Mouse (Mus musculus): ENCODE measurements around the gene Sf3b4. TPM values are rescaled to one million over a fixed set of nuclear protein-coding genes. Genes with fewer than 3 reads are reported as not detected.
"Not testable (repeated sequence)": the region's sequence is repeated elsewhere in the genome, so short reads cannot be mapped to it uniquely, and the experiment has no call there.

The Sf3b4 gene
- polyA plus RNA-seq, 1 experiment from 2014 or later = 73.7 TPM

DNA sequence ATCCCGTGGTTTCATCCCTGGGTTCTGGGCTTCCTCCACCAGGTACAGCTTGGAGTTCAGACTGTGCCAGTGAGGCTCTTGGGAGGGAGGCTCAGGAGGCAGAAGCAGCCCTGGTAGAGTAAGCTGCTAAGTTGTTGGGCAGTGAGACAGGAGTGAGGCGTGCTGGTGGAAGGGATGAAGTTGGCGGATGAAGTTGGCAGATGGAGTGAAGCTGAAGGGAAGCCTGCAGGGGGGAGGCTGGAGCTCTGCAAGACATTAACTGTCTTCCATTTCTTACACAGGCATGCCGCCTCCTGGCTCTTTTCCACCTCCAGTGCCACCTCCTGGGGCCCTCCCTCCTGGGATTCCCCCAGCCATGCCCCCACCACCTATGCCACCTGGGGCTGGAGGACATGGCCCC, 1.9 kb downstream of the Sf3b4 start:
- peaks cover 47% of the 10 kb centered on the region for H3K4me1 ChIP-seq (replicated peaks)
- not testable (repeated sequence) for ATAC-seq (ENCODE audit: insufficient read depth); H3K27me3 ChIP-seq; H3K27ac ChIP-seq (replicated peaks); H3K9me3 ChIP-seq (replicated peaks); H3K9ac ChIP-seq
- peak overlapping the region; percentile 90; the same call in 1 of the 2 replicates for H3K4me2 ChIP-seq
- peak overlapping the region; percentile 17 for H3K4me3 ChIP-seq (replicated peaks)
- WGBS (ENCODE audit: insufficient replicate concordance) = 85% methylated on average over 4 of the region's 4 CpGs
- H3K36me3 ChIP-seq (replicated peaks) = peaks cover 56% of the 10 kb centered on the region

DNA sequence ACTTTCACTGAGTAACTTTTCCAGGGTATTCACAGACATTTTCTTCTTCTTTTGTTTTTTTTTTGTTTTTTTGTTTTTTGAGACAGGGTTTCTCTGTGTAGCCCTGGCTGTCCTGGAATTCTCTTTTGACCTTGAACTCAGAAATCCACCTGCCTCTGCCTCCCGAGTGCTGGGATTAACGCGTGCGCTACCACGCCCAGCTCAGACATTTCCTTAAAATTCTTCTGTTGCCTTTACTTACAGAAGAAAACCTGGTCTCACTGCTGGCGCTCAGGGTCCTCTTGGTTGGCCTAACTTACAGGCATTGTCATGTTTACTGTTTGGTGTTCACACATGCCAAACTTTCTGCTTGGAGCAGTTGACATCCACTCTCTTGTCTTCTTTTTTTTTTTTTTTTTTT, 3.1 kb downstream of the Sf3b4 start:
- 85% methylated on average over 6 of the region's 6 CpGs for WGBS (ENCODE audit: insufficient replicate concordance)
- H3K27me3 ChIP-seq = no peaks in the 10 kb centered on the region
- no peak overlapping the region for H3K9ac ChIP-seq
- H3K4me3 ChIP-seq (replicated peaks) = no peak overlapping the region
- ATAC-seq (ENCODE audit: insufficient read depth) = no peak
- peaks cover 43% of the 10 kb centered on the region for H3K4me1 ChIP-seq (replicated peaks)
- no peak overlapping the region for H3K4me2 ChIP-seq
- no peaks in the 10 kb centered on the region for H3K9me3 ChIP-seq (replicated peaks)
- peaks cover 52% of the 10 kb centered on the region for H3K36me3 ChIP-seq (replicated peaks)
- no peak overlapping the region for H3K27ac ChIP-seq (replicated peaks)

DNA sequence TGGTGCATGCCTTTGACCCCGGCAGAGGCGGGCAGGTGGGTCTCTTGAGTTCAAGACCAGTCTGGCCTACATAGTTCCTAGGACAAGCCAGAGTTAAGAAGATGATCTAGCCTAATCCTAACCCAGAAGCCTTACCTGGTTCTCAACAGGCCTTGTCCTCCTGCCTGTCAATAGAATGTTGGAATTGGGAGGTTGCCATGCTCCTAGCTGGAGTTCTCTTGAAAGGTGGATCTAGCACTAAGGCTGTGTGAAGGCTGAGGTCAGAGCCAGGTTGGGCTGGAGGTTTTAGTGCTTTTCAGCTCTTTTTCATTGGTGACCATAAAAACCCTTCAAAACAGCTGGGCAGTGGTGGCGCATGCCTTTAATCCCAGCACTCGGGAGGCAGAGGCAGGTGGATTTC, 6.3 kb downstream of the Sf3b4 start:
- 78% methylated on average over 4 of the region's 4 CpGs for WGBS (ENCODE audit: insufficient replicate concordance)
- no peak overlapping the region for H3K27ac ChIP-seq (replicated peaks)
- no peak overlapping the region for H3K4me3 ChIP-seq (replicated peaks)
- peaks cover 29% of the 10 kb centered on the region for H3K27me3 ChIP-seq
- H3K4me1 ChIP-seq (replicated peaks) = peaks cover 33% of the 10 kb centered on the region
- H3K36me3 ChIP-seq (replicated peaks) = peaks cover 49% of the 10 kb centered on the region
- no peak overlapping the region for H3K9ac ChIP-seq
- no peak overlapping the region for H3K4me2 ChIP-seq
- no peak for ATAC-seq (ENCODE audit: insufficient read depth)
- no peaks in the 10 kb centered on the region for H3K9me3 ChIP-seq (replicated peaks)

DNA sequence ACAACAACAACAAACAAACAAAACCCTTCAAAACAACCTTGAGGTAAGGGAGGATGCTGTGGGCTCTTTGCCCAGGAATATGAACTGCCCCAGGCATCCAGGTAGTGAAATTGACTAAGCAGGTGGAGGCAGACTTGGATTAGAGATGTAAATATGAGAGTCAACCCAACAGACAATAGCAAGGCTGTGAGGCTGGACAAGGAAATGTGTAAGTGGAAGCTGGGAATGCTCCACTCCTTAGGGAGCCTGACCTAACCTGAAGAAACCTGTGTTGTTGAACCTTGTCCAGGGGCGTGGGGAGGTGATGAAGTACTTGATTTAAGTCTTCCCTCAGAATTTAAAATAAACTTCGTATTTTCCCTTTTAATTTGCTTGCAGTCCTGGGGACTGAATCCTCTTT, 6.8 kb downstream of the Sf3b4 start:
- Histone ChIP-seq H3K27ac (replicated peaks) (no peak overlapping the region), H3K4me1 (replicated peaks) (peaks cover 29% of the 10 kb centered on the region), H3K27me3 (peaks cover 34% of the 10 kb centered on the region), H3K4me2 (no peak overlapping the region), H3K9me3 (replicated peaks) (no peaks in the 10 kb centered on the region), H3K36me3 (replicated peaks) (peaks cover 48% of the 10 kb centered on the region), H3K4me3 (replicated peaks) (no peak overlapping the region), H3K9ac (no peak overlapping the region)
- ATAC-seq (ENCODE audit: insufficient read depth) = no peak
- WGBS (ENCODE audit: insufficient replicate concordance) = 67% methylated on average over 2 of the region's 2 CpGs

DNA sequence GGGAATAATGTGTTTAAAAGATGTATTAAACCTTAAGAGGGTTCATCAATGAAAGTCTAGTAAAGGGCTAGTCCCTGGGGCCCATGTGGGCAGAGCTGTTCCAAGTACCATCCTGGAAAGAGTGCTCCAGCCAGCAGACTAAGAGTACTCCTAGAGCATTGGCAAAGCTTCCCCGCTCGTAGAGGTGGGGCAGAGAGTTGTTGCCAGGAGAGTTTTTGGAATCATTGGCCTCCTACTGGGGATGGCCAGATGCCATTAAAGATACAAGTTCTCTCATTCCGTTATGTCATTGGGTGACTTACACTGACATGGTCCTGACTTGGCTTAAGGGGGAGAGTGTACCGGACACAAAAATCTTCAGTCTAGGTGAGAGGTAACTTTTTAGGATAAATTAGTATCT, 7.4 kb downstream of the Sf3b4 start:
- H3K4me2 ChIP-seq = no peak overlapping the region
- WGBS (ENCODE audit: insufficient replicate concordance) = 74% methylated on average over 4 of the region's 4 CpGs
- H3K27ac ChIP-seq (replicated peaks) = no peak overlapping the region
- peaks cover 40% of the 10 kb centered on the region for H3K27me3 ChIP-seq
- H3K4me3 ChIP-seq (replicated peaks) = no peak overlapping the region
- peaks cover 41% of the 10 kb centered on the region for H3K36me3 ChIP-seq (replicated peaks)
- ATAC-seq (ENCODE audit: insufficient read depth) = no peak
- peaks cover 22% of the 10 kb centered on the region for H3K4me1 ChIP-seq (replicated peaks)
- no peaks in the 10 kb centered on the region for H3K9me3 ChIP-seq (replicated peaks)
- H3K9ac ChIP-seq = no peak overlapping the region

DNA sequence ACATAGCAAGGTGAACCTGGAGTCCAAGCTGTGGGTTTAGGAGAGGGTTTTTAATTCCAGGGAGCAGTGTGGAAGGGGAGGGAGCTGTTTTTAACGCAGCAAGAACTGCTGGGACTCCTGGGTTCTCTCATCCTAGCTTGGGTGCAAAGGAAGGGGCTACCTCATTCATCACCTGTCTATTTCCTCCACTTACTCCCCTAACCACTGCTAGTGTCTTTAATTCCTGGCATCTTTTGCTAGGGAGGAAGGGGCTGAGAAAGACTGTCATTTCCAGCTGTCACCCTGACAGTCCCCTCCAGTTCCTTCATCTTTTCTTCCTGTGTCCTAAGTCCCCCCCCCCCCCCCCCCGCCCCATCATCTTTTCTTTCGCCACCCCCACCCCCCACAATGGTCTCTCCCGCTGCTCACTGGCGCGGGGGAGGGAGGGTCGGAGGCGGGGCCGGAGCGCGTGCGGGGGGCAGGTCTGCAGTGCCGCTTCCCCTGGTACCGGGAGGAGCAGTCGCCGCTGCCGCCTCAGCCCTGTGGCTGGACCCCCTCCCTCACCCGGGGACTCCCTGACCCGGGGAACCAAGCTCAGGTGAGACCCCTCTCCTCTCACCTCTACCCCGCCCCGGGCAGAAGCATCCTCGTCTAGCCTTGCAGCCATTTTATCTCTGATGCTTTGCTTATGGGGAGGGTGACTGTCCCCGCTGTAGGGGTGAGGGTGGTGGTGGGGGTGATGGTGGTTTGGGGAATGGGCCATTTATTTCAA, 8.8 kb downstream of the Sf3b4 start, which contains the start of gene Sv2a:
Sv2a (plus strand) TSS at position 425 of the 751 bp plus-strand sequence.
- Histone ChIP-seq H3K36me3 (replicated peaks) (peaks cover 28% of the 10 kb centered on the region), H3K4me1 (replicated peaks) (peaks cover 14% of the 10 kb centered on the region), H3K27me3 (peaks cover 46% of the 10 kb centered on the region), H3K9ac (no peak within 1 kb of the TSS), H3K27ac (replicated peaks) (no peak within 1 kb of the TSS), H3K4me3 (replicated peaks) (peak within 1 kb of the TSS; percentile 45), H3K4me2 (peak within 1 kb of the TSS; percentile 67), H3K9me3 (replicated peaks) (no peaks in the 10 kb centered on the region)
- ATAC-seq (ENCODE audit: insufficient read depth) = no peak
- 1% methylated on average over 22 of the region's 23 CpGs for WGBS (ENCODE audit: insufficient replicate concordance)

DNA sequence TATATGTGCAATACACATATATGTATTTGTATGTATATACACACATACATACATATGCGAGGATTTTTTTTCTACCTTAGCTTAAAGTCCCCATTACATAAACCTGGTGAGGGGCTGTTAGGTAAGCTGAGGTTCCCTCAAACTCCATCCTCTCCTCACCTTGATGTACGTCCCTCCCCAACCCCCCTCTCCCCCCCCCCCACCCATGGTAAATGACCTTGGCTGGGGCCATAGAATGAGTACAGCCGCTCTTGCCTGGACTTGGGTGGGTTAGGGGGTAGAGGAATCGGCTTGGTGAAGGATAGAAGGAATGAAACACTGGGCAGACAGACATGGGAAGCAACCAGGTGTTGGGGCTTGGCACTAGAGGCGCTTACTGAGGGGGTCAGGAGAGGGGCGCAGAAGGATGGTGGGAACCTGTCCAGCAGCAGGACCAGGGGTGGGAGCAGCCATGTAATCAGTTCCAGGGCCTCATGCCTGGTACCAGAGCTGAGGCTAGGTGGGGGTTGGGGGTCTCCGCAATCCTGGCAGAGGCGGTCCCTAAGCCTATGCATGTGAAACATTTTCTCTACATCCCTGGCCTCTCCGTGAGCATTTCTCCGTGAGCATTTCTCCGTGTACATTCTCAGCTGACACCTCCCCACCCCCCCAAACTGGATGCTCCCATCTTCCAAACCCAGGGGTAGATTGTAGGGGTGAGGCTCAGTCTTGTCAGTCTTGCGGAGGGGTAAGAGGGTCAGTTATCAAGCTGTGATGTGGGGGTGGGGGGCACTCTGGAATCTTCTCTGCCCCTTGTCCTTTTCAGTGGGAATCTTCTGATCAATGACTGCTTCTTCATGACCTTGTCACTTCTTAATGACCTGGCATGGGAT, 9.6 kb downstream of the Sf3b4 start:
- H3K27ac ChIP-seq (replicated peaks) = no peak overlapping the region
- H3K9me3 ChIP-seq (replicated peaks) = no peaks in the 10 kb centered on the region
- no peak overlapping the region for H3K9ac ChIP-seq
- peaks cover 12% of the 10 kb centered on the region for H3K4me1 ChIP-seq (replicated peaks)
- no peak for ATAC-seq (ENCODE audit: insufficient read depth)
- H3K27me3 ChIP-seq = peaks cover 48% of the 10 kb centered on the region
- H3K4me2 ChIP-seq = peak overlapping the region; percentile 67
- H3K36me3 ChIP-seq (replicated peaks) = peaks cover 19% of the 10 kb centered on the region
- WGBS (ENCODE audit: insufficient replicate concordance) = 44% methylated on average over 12 of the region's 12 CpGs
- H3K4me3 ChIP-seq (replicated peaks) = no peak overlapping the region

DNA sequence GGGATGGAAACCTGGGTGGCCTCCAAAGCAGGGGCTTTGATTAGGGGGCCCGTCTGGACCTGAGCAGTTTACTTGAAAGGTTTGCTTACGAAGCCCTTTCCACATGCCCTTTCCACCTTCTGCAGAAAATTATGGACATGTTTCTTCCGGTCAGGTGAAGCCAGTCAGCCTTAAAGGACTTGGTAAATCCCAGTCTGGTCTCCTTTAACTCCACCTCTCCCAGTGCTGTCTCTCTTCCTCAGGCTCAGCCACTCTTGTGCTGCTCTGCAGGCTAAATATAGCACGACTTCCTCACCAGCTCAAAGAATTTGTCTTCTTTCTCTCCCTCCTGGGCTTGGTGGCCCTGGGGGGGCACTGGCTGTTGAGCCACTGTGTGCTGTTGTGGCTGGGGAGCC, 10.2 kb downstream of the Sf3b4 start:
- no peak for ATAC-seq (ENCODE audit: insufficient read depth)
- no peak overlapping the region for H3K4me2 ChIP-seq
- H3K4me3 ChIP-seq (replicated peaks) = no peak overlapping the region
- peaks cover 12% of the 10 kb centered on the region for H3K4me1 ChIP-seq (replicated peaks)
- WGBS (ENCODE audit: insufficient replicate concordance) = 23% methylated on average over 4 of the region's 4 CpGs
- peaks cover 15% of the 10 kb centered on the region for H3K36me3 ChIP-seq (replicated peaks)
- H3K27me3 ChIP-seq = peaks cover 51% of the 10 kb centered on the region
- no peaks in the 10 kb centered on the region for H3K9me3 ChIP-seq (replicated peaks)
- H3K9ac ChIP-seq = no peak overlapping the region
- H3K27ac ChIP-seq (replicated peaks) = no peak overlapping the region

DNA sequence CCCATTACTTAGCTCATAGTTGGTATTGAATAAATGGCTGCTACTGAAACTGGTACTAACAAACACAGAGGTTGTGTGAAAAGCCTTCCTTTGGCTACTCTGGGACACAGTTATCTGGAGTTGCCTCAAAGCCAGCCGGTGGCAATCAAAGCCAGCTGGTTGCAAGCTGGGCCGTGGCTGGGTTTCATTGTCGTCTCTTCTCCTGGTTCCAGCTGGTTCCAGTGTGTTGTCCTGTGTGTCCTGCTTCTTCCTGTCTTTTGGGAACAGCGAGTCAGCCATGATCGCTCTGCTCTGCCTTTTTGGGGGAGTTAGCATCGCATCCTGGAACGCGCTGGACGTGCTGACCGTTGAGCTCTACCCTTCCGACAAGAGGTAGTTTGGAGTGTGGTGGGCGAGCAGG, 20.8 kb downstream of the Sf3b4 start:
- Histone ChIP-seq H3K4me3 (replicated peaks) (no peak overlapping the region), H3K9ac (no peak overlapping the region), H3K9me3 (replicated peaks) (no peaks in the 10 kb centered on the region), H3K4me1 (replicated peaks) (peaks cover 20% of the 10 kb centered on the region), H3K27me3 (peaks cover 19% of the 10 kb centered on the region), H3K4me2 (no peak overlapping the region), H3K36me3 (replicated peaks) (no peaks in the 10 kb centered on the region), H3K27ac (replicated peaks) (no peak overlapping the region)
- no peak for ATAC-seq (ENCODE audit: insufficient read depth)
- 61% methylated on average over 12 of the region's 12 CpGs for WGBS (ENCODE audit: insufficient replicate concordance)

DNA sequence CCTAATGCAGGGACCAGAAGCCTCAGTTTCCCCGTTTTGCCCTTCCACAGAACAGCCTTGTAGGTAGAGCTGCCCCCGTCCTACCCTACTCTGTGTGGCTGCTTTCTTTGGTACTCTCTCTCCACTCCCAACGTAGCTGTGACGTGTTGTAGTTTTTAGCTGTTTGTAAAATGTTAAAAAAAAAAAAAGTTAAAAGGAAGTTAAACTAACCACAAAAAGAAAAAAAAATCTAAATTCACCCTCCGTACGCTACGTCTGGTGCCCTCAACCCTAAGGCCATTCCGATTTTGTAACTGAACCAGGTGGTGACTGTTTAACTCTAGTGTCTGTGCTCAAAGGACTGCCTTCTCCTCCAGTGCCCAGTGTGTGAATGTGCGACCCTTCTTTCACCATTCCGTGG, 22.8 kb downstream of the Sf3b4 start:
- 55% methylated on average over 10 of the region's 10 CpGs for WGBS (ENCODE audit: insufficient replicate concordance)
- H3K4me3 ChIP-seq (replicated peaks) = no peak overlapping the region
- no peak overlapping the region for H3K9ac ChIP-seq
- H3K4me1 ChIP-seq (replicated peaks) = peaks cover 31% of the 10 kb centered on the region
- H3K36me3 ChIP-seq (replicated peaks) = no peaks in the 10 kb centered on the region
- no peaks in the 10 kb centered on the region for H3K9me3 ChIP-seq (replicated peaks)
- no peak overlapping the region for H3K4me2 ChIP-seq
- H3K27ac ChIP-seq (replicated peaks) = no peak overlapping the region
- ATAC-seq (ENCODE audit: insufficient read depth) = no peak
- peaks cover 19% of the 10 kb centered on the region for H3K27me3 ChIP-seq

DNA sequence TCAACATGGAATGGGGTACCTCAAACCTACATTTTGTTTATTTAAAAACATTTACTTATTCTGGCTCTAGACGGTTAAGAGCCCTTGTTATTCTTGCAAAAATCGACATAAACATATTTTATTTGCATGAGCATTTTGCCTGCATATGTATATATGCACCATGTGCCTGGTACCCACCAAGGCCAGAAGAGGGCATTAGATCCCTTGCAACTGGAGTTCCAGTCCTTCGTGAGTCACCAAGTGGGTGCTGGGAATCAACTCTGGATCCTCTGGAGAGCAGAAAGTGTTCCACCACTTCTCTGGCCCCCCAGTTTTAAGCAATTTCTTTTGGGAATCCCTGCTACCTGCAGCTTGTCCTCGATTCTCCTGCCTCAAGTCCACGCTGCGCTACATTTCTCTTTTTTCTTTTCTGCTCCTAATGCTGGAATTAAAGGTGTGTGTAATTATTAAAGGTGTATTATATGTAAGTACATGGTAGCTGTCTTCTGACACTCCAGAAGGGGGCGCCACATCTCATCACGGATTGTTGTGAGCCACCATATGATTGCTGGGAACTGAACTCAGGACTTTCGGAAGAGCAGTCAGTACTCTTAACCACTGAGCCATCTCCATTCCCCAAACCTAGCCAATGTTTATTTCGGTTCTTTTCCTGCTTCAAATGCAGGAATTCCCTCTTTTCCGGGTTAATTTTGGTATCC, 23.6 kb downstream of the Sf3b4 start:
- Histone ChIP-seq H3K4me1 (replicated peaks) (peaks cover 31% of the 10 kb centered on the region), H3K9ac (no peak overlapping the region), H3K27me3 (peaks cover 19% of the 10 kb centered on the region), H3K27ac (replicated peaks) (no peak overlapping the region), H3K4me2 (peak overlapping the region; percentile 99; the same call in 1 of the 2 replicates), H3K9me3 (replicated peaks) (no peaks in the 10 kb centered on the region), H3K4me3 (replicated peaks) (no peak overlapping the region), H3K36me3 (replicated peaks) (no peaks in the 10 kb centered on the region)
- ATAC-seq (ENCODE audit: insufficient read depth) = no peak
- 86% methylated on average over 11 of the region's 11 CpGs for WGBS (ENCODE audit: insufficient replicate concordance)
